Mouse (Mus musculus) brain, embryonic 14.5 days (tissue): Measurements from ENCODE around the gene Trmt2b.

Source experiments
- CTCF ChIP-seq: fragments of 200-500 bp; IDR thresholded peaks from 2 replicates; pipeline ENCODE4 v1.5.1; 2012; ENCODE audit warnings: inconsistent platforms, mild to moderate bottlenecking, moderate library complexity, borderline replicate concordance; ENCODE audit not compliant: insufficient read depth, insufficient read length; ENCODE audit errors: extremely low read depth
- POLR2A ChIP-seq: fragments of 200-500 bp; IDR thresholded peaks from 2 replicates; pipeline ENCODE4 v1.6.1; 2012; ENCODE audit warnings: mild to moderate bottlenecking, inconsistent platforms, borderline replicate concordance; ENCODE audit not compliant: poor library complexity, insufficient read depth, insufficient read length, severe bottlenecking; ENCODE audit errors: extremely low read depth

DNA sequence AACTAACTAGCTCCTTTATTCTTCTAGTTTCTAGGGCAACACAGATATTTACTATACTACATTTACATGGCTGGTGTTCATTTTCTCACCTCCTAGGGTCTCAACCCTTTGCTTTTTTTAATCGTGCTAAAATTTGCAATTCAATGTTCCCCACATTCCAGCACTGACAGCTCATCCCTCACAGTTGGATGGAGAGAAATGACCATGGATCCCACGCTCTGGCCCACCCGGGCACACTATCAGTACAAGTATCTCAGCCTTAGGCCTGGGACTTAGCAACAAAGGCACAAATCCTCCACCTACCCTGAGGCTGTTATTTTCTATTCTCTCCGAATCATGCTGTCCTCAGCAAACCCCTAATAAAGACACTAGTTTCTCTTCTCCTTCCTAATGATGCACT is 9.0 kb upstream of the Trmt2b start:
- no peak for TF ChIP-seq POLR2A
- TF ChIP-seq CTCF: no peak
